Mouse (Mus musculus) thymus, adult 2 months (tissue): Measurements from ENCODE around the gene Spta1. TPM values are rescaled to one million over a fixed set of nuclear protein-coding genes. Genes with fewer than 3 reads are reported as not detected.

Source experiments
- DNase-seq: peaks from one replicate; pipeline ENCODE4 v3.0.0; 2021
- H3K27ac ChIP-seq: fragments of 200-500 bp; 2 replicates; pipeline ENCODE4 v1.5.1; 2012; ENCODE audit warnings: low read length, control low read depth; ENCODE audit not compliant: control insufficient read depth, insufficient read depth
- H3K27me3 ChIP-seq: fragments of 200-500 bp; 2 replicates; pipeline ENCODE4 v1.6.1; 2012; ENCODE audit warnings: mild to moderate bottlenecking, low read length, moderate library complexity, mixed read lengths; ENCODE audit not compliant: control insufficient read depth, insufficient read depth
- H3K36me3 ChIP-seq: fragments of 200-500 bp; 2 replicates; pipeline ENCODE4 v1.6.1; 2012; ENCODE audit warnings: mild to moderate bottlenecking, low read length, moderate library complexity; ENCODE audit not compliant: control insufficient read depth, insufficient read depth
- H3K4me1 ChIP-seq: fragments of 200-500 bp; replicated peaks from 2 replicates; pipeline ENCODE4 v1.6.1; 2012; ENCODE audit warnings: low read length; ENCODE audit not compliant: control insufficient read depth, insufficient read depth
- H3K4me3 ChIP-seq: fragments of 200-500 bp; 2 replicates; pipeline ENCODE4 v1.5.1; 2012; ENCODE audit warnings: mild to moderate bottlenecking, low read length, control low read depth, moderate library complexity; ENCODE audit not compliant: control insufficient read depth, insufficient read depth
- CTCF ChIP-seq: fragments of 200-500 bp; IDR thresholded peaks from 2 replicates; pipeline ENCODE4 v1.5.1; 2012; ENCODE audit warnings: mild to moderate bottlenecking, control low read depth, low read length, moderate library complexity, borderline replicate concordance; ENCODE audit not compliant: control insufficient read depth, poor library complexity, insufficient read depth; ENCODE audit errors: extremely low read depth
- POLR2A ChIP-seq: fragments of 200-500 bp; IDR thresholded peaks from 2 replicates; pipeline ENCODE4 v1.6.1; 2012; ENCODE audit warnings: mild to moderate bottlenecking, low read length, control low read depth, moderate library complexity; ENCODE audit not compliant: control insufficient read depth, poor library complexity, insufficient read depth; ENCODE audit errors: extremely low read depth
- WGBS: fragments of 180-500 bp; shearing (Covaris S2); methylation state at CpG from one replicate; pipeline ENCODE4 v1.1.7; 2018; 5-methylcytosine and 5-hydroxymethylcytosine counted together
- polyA plus RNA-seq: library from polyadenylated mRNA; depleted of rRNA; stranded (reverse); fragments of >200 nt; gene quantifications from 2 replicates; pipeline ENCODE4 v1.2.3, GENCODE M21; 2012

The Spta1 gene
- polyA plus RNA-seq, 1 experiment, result 0.08 TPM

- Histone ChIP-seq H3K27me3 (no peaks in the 10 kb centered on the region), H3K36me3 (no peaks in the 10 kb centered on the region), H3K27ac (no peak overlapping the region), H3K4me3 (no peak overlapping the region), H3K4me1 (no peaks in the 10 kb centered on the region)
- DNase-seq, result no peak
- 79% methylated on average over 5 of the region's 5 CpGs for WGBS
- no peak for TF ChIP-seq POLR2A
Measured at GRCm38 (mm10) chr1:174212286-174212685, 39.7 kb downstream of the Spta1 start.

- TF ChIP-seq CTCF, result no peak
- TF ChIP-seq POLR2A, result no peak
- no peaks in the 10 kb centered on the region for H3K27me3 ChIP-seq
- no peak for DNase-seq
- H3K4me1 ChIP-seq, result no peaks in the 10 kb centered on the region
- no peak overlapping the region for H3K27ac ChIP-seq
- no peak overlapping the region for H3K4me3 ChIP-seq
- H3K36me3 ChIP-seq, result no peaks in the 10 kb centered on the region
- whole genome bisulfite sequencing, result 85% methylated on average over 8 of the region's 8 CpGs
Measured at GRCm38 (mm10) chr1:174215270-174216038, 42.9 kb downstream of the Spta1 start.

- Histone ChIP-seq H3K4me1 (no peaks in the 10 kb centered on the region), H3K36me3 (no peaks in the 10 kb centered on the region), H3K27ac (no peak overlapping the region), H3K4me3 (no peak overlapping the region), H3K27me3 (no peaks in the 10 kb centered on the region)
- TF ChIP-seq CTCF (no peak), POLR2A (no peak)
- 90% methylated on average over 8 of the region's 8 CpGs for WGBS
- DNase-seq, result no peak
Measured at GRCm38 (mm10) chr1:174216528-174217204, 44.1 kb downstream of the Spta1 start.

- TF ChIP-seq CTCF (no peak), POLR2A (no peak)
- WGBS, result 95% methylated on average over 4 of the region's 4 CpGs
- Histone ChIP-seq H3K27me3 (no peaks in the 10 kb centered on the region), H3K4me3 (no peak overlapping the region), H3K36me3 (no peaks in the 10 kb centered on the region), H3K4me1 (no peaks in the 10 kb centered on the region), H3K27ac (no peak overlapping the region)
- DNase-seq, result no peak
Measured at GRCm38 (mm10) chr1:174239916-174240315, 67.3 kb downstream of the Spta1 start.

- no peak for DNase-seq
- Histone ChIP-seq H3K27ac (no peak overlapping the region), H3K4me3 (no peak overlapping the region), H3K4me1 (no peaks in the 10 kb centered on the region), H3K27me3 (no peaks in the 10 kb centered on the region), H3K36me3 (no peaks in the 10 kb centered on the region)
- WGBS, result 95% methylated on average over 2 of the region's 2 CpGs
- TF ChIP-seq CTCF (no peak), POLR2A (no peak)
Measured at GRCm38 (mm10) chr1:174244621-174245020, 72.0 kb downstream of the Spta1 start.

- H3K36me3 ChIP-seq, result no peaks in the 10 kb centered on the region
- H3K4me1 ChIP-seq, result no peaks in the 10 kb centered on the region
- no peaks in the 10 kb centered on the region for H3K27me3 ChIP-seq
- WGBS, result 97% methylated on average over 1 of the region's 1 CpGs
- H3K27ac ChIP-seq, result no peak overlapping the region
- no peak overlapping the region for H3K4me3 ChIP-seq
- DNase-seq, result no peak
- TF ChIP-seq CTCF (no peak), POLR2A (no peak)
Measured at GRCm38 (mm10) chr1:174246080-174246479, 73.5 kb downstream of the Spta1 start.

GRCm38 (mm10) chr1:174247170-174247569 is 74.6 kb downstream of the Spta1 start:
- no peaks in the 10 kb centered on the region for H3K36me3 ChIP-seq
- no peaks in the 10 kb centered on the region for H3K27me3 ChIP-seq

More at GRCm38 (mm10) chr1:174247170-174247569, 74.6 kb downstream of the Spta1 start:
- H3K4me1 ChIP-seq, result no peaks in the 10 kb centered on the region
- H3K4me3 ChIP-seq, result no peak overlapping the region
- no peak overlapping the region for H3K27ac ChIP-seq
- 96% methylated on average over 6 of the region's 6 CpGs for WGBS
- DNase-seq, result no peak
- TF ChIP-seq POLR2A (no peak), CTCF (no peak)
